Mouse (Mus musculus): ENCODE measurements at regions not wholly inside any gene's neighbourhood (a gene's known extent, or its start where the extent isn't known, plus 50 kb on each side); places are given as distances from the start of the nearest gene placed in this dataset.
A peak's percentile ranks its signal among the peaks of the same experiment; 100 is the strongest.

GRCm38 (mm10) chr2:51342421-51342820 lies 193.5 kb upstream of the Rnd3 start:
- no peak for DNase-seq (ENCODE audit: low spot score)

DNA sequence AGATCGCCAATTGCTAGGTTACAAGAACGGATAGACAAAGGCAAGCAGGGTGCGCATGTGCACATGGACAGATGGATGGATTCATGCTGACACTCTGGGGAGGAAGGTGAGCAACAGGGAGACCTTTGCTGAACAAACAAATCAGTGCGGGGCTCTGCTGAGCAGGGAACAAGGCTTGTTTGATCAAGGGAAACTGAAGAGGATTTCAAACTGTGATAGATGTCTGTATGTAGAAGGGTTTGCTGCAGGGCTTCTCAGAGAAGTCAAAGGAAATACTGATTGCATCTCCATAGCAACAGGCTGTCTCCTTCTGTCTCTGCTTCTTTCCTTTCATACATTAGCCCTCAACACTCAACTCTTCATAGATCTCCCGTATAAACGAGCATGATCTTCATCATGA lies 185.5 kb upstream of the Rnd3 start:
- no peak for DNase-seq (ENCODE audit: low spot score)

- no peak for DNase-seq (ENCODE audit: low spot score)
These were observed 178.2 kb upstream of the Rnd3 start for GRCm38 (mm10) chr2:51327081-51327480.

GRCm38 (mm10) chr2:51321676-51322075 lies 172.8 kb upstream of the Rnd3 start:
- DNase-seq (ENCODE audit: low spot score) = no peak

DNA sequence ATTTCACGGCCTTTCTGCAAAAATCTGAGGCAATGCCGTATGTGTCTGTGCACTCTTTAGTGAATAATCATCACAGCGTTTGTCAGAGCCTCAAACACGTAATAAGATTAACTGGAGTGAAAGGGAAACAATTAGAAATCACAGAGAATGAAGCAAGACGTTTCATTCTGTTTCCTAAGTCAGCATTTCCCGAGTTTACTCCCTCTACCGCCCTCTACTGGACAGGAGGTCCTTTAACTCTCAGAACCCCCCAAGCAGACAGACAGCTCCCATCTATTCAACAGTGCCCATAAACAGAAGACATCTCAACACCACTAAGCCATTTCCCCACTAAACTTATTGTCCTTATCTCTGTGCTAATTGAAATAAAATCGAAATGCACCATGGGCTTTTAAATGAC lies 167.5 kb upstream of the Rnd3 start:
- no peak for DNase-seq (ENCODE audit: low spot score)

- no peak for DNase-seq (ENCODE audit: low spot score)
These were observed 164.5 kb upstream of the Rnd3 start for GRCm38 (mm10) chr2:51313414-51313813.

DNA sequence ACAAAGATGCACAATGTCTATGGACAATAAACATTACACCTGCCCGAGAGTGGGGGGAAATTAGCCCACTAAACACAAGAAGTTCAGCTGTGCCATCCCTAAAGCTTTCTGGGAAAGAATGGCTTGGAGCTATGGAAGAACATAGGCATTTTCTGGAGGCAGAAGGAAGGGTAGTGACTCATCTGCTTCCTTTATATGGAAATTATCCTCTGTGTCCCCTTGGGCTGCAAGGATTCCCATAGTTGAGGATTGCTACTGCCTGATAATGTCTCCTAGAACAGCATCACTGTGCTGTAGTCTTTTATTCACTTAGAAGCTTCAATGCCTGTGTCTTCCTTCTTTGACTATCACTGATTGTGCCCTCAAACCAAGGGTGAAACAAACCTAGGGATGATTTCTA lies 157.3 kb upstream of the Rnd3 start:
- DNase-seq (ENCODE audit: low spot score) = no peak

DNA sequence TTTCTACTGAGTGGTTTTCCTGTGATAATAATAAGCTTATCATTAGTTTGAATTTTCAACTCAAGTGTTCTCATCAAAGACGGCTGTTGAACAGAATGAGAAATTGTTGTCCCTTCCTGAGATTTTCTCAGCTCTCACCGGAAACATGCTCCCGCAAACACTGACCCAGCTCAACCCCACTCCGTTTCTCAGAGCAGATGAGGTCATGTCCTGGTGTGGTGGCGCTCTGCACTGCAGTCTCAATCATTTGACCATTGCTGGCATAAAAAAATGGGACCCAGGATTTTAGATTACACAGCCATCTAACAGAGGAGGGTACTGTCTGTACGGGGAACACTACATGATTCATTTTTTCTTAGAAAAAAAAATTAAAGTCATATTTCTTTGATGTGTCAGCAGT lies 156.5 kb upstream of the Rnd3 start:
- DNase-seq (ENCODE audit: low spot score) = peak; percentile 39

GRCm38 (mm10) chr2:51304694-51305093 lies 155.8 kb upstream of the Rnd3 start:
- no peak for DNase-seq (ENCODE audit: low spot score)

GRCm38 (mm10) chr2:51290659-51291260 lies 141.8 kb upstream of the Rnd3 start:
- no peak for DNase-seq (ENCODE audit: low spot score)

- peak; percentile 13 for DNase-seq (ENCODE audit: low spot score)
These were observed 139.8 kb upstream of the Rnd3 start for GRCm38 (mm10) chr2:51288678-51289077.

DNA sequence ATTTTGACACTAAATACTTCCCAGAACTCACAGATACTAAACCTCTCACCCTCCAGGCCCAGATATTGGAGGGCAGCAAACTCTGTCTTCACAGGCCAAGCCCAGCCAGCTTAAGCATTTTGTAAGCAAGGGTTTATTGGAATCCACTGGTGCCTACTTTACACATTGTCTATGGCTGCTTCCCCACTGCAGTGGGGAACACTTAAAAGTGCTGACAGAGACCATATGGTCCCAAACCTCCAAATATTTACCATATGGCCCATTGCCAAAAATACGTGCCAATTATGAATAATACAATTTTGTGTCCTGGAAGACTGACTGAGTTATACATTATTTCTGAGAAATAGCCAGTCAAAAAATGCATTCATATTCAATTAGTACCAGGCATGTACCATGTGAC lies 136.7 kb upstream of the Rnd3 start:
- DNase-seq (ENCODE audit: low spot score) = no peak

DNA sequence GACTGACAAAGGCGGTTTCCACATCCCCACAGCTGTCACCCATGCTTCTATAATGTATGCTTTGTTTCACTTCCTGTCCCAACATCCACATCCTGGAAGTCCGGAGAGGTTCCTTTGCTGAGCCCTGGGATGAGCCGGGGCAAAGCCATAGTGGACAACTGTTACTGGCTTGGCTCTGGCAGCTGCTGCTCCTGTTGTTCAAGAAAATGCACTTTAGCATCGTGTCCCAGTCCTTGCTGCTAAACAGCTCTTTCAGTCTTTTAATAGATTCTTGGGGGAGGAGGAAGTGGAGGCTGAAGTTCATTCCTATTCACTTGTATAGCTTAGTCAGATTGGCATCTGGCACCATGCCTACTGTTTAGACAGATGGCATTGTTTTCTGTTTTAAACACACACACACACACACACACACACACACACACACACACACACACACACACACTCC lies 135.9 kb upstream of the Rnd3 start:
- DNase-seq (ENCODE audit: low spot score) = no peak

DNA sequence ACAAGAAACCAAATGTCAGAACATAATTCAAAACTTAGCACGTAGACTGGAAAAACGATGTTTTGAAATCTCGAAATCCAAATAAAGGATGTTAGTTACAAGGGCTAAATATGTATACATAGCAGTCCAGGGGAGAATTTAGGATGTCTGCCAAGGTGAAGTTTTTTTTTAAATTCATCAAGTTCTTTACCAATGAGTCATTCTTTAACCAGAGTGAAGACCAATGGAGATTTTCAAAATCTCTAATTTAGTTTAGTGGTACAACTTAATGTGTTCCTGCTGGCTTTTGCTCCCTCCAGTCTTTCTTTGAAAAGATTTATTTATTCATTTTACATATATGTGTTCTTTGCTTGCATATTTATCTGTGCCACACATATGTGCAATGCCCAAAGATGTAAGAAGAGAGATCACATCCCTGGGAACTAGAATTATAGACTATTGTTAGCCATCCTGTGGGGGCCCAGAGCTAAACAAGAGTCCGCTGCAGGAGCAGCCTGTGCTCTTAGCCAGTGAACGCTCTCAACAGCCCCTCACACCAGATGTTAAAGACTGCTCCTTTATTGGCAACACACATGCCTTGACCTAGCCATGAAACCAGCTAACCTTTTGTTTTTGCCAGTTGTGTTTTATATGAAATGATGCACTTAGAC lies 130.6 kb upstream of the Rnd3 start:
- no peak for DNase-seq (ENCODE audit: low spot score)

GRCm38 (mm10) chr2:51278824-51279223 lies 129.9 kb upstream of the Rnd3 start:
- no peak for DNase-seq (ENCODE audit: low spot score)

- DNase-seq (ENCODE audit: low spot score) = no peak
These were observed 129.4 kb upstream of the Rnd3 start for GRCm38 (mm10) chr2:51278356-51278755.

DNA sequence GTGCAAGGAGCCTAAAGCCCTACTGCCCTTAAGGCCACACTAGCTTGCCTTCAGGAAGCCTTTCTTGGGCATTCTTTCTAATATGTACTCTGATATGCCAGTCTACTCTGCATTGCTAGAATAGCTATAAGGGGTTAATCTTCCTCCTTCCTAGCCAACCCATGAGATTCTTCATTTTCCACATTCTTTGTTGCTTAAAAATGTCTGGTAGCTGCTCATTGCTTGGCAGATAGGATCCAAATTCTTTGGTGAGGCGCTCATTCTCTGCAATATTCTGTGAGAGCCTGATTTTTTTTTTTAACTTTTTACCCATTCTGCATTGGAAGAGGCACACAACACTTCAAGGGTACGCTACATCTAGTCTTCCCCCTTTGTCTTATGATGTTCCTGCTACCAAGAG lies 127.7 kb upstream of the Rnd3 start:
- DNase-seq (ENCODE audit: low spot score) = no peak

- no peak for DNase-seq (ENCODE audit: low spot score)
These were observed 124.4 kb upstream of the Rnd3 start for GRCm38 (mm10) chr2:51273300-51273699.

DNA sequence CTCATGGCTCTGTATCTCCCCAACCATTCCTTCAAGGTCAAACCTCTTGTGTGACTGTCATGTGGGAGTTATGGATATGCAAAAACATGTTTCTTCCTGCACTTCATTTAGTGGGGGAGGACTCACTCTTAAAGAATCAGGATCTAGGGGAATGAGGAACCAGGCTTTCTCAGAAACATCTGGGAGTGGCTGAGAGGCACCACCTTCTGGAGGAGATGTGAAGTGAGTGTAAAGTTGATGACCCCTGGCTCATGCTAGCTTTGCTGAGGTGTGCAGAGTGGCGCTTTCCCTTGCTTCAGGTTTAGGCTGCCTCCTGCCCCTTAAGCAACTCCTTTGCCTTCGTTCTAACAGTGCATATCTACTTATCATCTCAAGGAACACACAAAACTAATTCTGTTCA lies 119.6 kb upstream of the Rnd3 start:
- DNase-seq (ENCODE audit: low spot score) = no peak

- no peak for DNase-seq (ENCODE audit: low spot score)
These were observed 118.8 kb upstream of the Rnd3 start for GRCm38 (mm10) chr2:51267662-51268061.

- no peak for DNase-seq (ENCODE audit: low spot score)
These were observed 113.6 kb upstream of the Rnd3 start for GRCm38 (mm10) chr2:51262506-51262905.

- DNase-seq (ENCODE audit: low spot score) = no peak
These were observed 101.9 kb upstream of the Rnd3 start for GRCm38 (mm10) chr2:51250798-51251197.

GRCm38 (mm10) chr2:51241573-51241972 lies 92.7 kb upstream of the Rnd3 start:
- DNase-seq (ENCODE audit: low spot score) = no peak

DNA sequence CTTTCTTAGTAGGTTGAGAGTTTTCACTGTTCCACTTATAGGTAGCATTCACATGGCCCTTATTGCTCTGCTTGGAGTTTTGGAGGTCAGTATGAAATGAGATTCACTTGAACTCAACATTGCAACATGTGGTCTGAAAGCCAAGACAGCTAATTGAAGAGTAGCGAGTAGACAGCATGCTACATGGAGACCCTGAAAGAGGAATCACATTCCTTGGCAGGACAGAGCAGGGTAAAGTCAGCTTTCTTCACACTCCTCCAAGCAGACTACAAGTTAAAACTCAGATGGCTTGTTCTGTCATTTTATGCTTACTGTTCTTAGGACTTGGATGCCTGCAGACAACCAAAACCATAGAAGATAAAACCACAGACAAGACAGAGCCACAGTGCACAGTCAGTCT lies 91.1 kb upstream of the Rnd3 start:
- DNase-seq (ENCODE audit: low spot score) = no peak

Measured in gastrocnemius, adult 18-20 months (tissue).